Mouse (Mus musculus) heart, embryonic 13.5 days (tissue): Measurements from ENCODE around the gene Rpl13a. TPM values are rescaled to one million over a fixed set of nuclear protein-coding genes. Genes with fewer than 3 reads are reported as not detected.
"Not testable (repeated sequence)": the region's sequence is repeated elsewhere in the genome, so short reads cannot be mapped to it uniquely, and the experiment has no call there.

ENCODE experiments used
- ATAC-seq: fragments of 200-750 bp; cut with Nextera tagmentation; 2 replicates; pipeline ENCODE4 v1.8.0; 2017; ENCODE audit warnings: moderate TSS enrichment; ENCODE audit not compliant: insufficient number of reproducible peaks, low FRiP score, low TSS enrichment; ENCODE audit errors: extremely low read depth
- H3K27ac ChIP-seq: fragments of 300-500 bp; sonication (generic); replicated peaks from 2 replicates; pipeline ENCODE4 v1.5.1; 2015; ENCODE audit warnings: moderate library complexity, mild to moderate bottlenecking, inconsistent platforms
- H3K27me3 ChIP-seq: fragments of 300-500 bp; sonication (generic); replicated peaks from 2 replicates; pipeline ENCODE4 v1.6.1; 2015; ENCODE audit warnings: mild to moderate bottlenecking, inconsistent platforms
- H3K36me3 ChIP-seq: fragments of 300-500 bp; sonication (generic); 2 replicates; pipeline ENCODE4 v1.6.1; 2015; ENCODE audit warnings: mild to moderate bottlenecking, inconsistent platforms
- H3K4me1 ChIP-seq: fragments of 300-500 bp; sonication (generic); 2 replicates; pipeline ENCODE4 v1.6.1; 2015; ENCODE audit warnings: inconsistent platforms
- H3K4me2 ChIP-seq: fragments of 300-500 bp; sonication (generic); 2 replicates; pipeline ENCODE4 v1.6.1; 2015; ENCODE audit warnings: inconsistent platforms, mild to moderate bottlenecking, moderate library complexity
- H3K4me3 ChIP-seq: fragments of 300-500 bp; sonication (generic); 2 replicates; pipeline ENCODE4 v1.5.1; 2015; ENCODE audit warnings: moderate library complexity, mild to moderate bottlenecking, inconsistent platforms
- H3K9ac ChIP-seq: fragments of 300-500 bp; sonication (generic); 2 replicates; pipeline ENCODE4 v1.6.1; 2015; ENCODE audit warnings: inconsistent platforms, mild to moderate bottlenecking, moderate library complexity
- H3K9me3 ChIP-seq: fragments of 300-500 bp; sonication (generic); 2 replicates; pipeline ENCODE4 v1.6.1; 2016; ENCODE audit warnings: inconsistent platforms
- WGBS: fragments of 180-500 bp; shearing (Covaris S2); methylation state at CpG from one replicate; pipeline ENCODE4 v1.1.7; 2015; ENCODE audit warnings: mixed read lengths; 5-methylcytosine and 5-hydroxymethylcytosine counted together
- polyA plus RNA-seq: library from polyadenylated mRNA; unstranded; fragments of >200 nt; fragmentation: Nextera tagmentation; extraction: Ambion mirVana; gene quantifications from 2 replicates; pipeline ENCODE4 v1.2.1, GENCODE M21; 2015

Gene Rpl13a
- 688 and 785 TPM in 2 replicates for polyA plus RNA-seq

DNA sequence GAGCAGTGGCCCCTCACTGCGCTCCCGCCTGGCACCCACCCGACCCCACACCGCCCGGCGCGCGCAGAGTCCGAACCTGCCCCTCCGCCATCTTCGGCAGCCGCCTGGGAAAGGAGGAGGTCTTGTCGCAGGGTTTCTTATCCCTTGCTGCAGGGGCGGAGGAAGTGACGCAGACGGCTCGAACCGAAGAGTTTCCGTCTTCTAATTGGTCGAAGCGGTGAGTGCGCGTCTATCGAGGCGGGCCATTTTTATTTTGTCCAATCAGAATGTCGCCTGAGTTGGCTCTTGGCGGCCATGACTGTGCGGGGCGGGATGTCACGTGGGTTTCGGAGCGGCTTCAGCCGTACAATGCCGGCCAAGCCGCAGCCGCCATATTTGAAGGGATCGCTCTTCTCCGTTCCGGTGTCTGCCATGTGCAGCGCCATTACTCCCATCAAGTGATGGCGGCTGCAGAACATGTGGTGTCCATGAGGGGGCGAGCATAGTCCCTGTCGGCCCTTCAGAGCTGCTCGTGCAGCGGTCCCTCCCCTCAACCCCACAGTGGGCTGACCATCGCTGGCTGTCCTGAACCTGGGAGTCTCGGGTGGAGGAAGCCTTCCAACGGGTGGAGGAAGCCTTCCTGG is at the start of gene Rpl13a:
TSS of gene Rpl13a (minus strand) at position 138 of the 623 bp plus-strand sequence.
- peak; percentile 87 for ATAC-seq
- Histone ChIP-seq H3K4me2 (peak within 1 kb of the TSS; percentile 97), H3K27me3 (no peaks in the 10 kb centered on the region), H3K4me3 (peak within 1 kb of the TSS; percentile 98), H3K27ac (peak within 1 kb of the TSS; percentile 94), H3K36me3 (peaks cover 30% of the 10 kb centered on the region), H3K9ac (peak within 1 kb of the TSS; percentile 100), H3K4me1 (peaks cover 42% of the 10 kb centered on the region), H3K9me3 (no peaks in the 10 kb centered on the region)
- under 1% methylated on average over 48 of the region's 48 CpGs for WGBS

GRCm38 (mm10) chr7:45176356-45176755 is 47.8 kb upstream of the Rpl13a start:
- no peak overlapping the region for H3K27ac ChIP-seq
- peak overlapping the region; percentile 56 for H3K4me2 ChIP-seq
- WGBS, result 4% methylated on average over 31 of the region's 31 CpGs
- peak overlapping the region; percentile 34 for H3K4me3 ChIP-seq
- no peaks in the 10 kb centered on the region for H3K36me3 ChIP-seq
- peaks cover 21% of the 10 kb centered on the region for H3K4me1 ChIP-seq
- H3K9ac ChIP-seq, result peak overlapping the region; percentile 40; the same call in 1 of the 2 replicates
- peaks cover 11% of the 10 kb centered on the region; the same call in 1 of the 2 replicates for H3K9me3 ChIP-seq
- no peak for ATAC-seq
- H3K27me3 ChIP-seq, result peaks cover 97% of the 10 kb centered on the region

- Histone ChIP-seq H3K9ac (peak overlapping the region; percentile 40; the same call in 1 of the 2 replicates), H3K36me3 (no peaks in the 10 kb centered on the region), H3K9me3 (peaks cover 15% of the 10 kb centered on the region), H3K4me3 (peak overlapping the region; percentile 34), H3K4me2 (peak overlapping the region; percentile 56), H3K27ac (no peak overlapping the region), H3K4me1 (peaks cover 16% of the 10 kb centered on the region), H3K27me3 (peaks cover 97% of the 10 kb centered on the region)
- ATAC-seq, result no peak
- 2% methylated on average over 23 of the region's 23 CpGs for WGBS
Observed at GRCm38 (mm10) chr7:45175929-45176328, 47.4 kb upstream of the Rpl13a start.

GRCm38 (mm10) chr7:45175398-45175797 is 46.8 kb upstream of the Rpl13a start:
- Histone ChIP-seq H3K4me1 (peaks cover 11% of the 10 kb centered on the region), H3K27ac (no peak overlapping the region), H3K27me3 (peaks cover 95% of the 10 kb centered on the region), H3K4me3 (no peak overlapping the region), H3K9me3 (peaks cover 21% of the 10 kb centered on the region), H3K4me2 (no peak overlapping the region), H3K36me3 (no peaks in the 10 kb centered on the region), H3K9ac (no peak overlapping the region)
- no peak for ATAC-seq
- 5% methylated on average over 13 of the region's 13 CpGs for WGBS

DNA sequence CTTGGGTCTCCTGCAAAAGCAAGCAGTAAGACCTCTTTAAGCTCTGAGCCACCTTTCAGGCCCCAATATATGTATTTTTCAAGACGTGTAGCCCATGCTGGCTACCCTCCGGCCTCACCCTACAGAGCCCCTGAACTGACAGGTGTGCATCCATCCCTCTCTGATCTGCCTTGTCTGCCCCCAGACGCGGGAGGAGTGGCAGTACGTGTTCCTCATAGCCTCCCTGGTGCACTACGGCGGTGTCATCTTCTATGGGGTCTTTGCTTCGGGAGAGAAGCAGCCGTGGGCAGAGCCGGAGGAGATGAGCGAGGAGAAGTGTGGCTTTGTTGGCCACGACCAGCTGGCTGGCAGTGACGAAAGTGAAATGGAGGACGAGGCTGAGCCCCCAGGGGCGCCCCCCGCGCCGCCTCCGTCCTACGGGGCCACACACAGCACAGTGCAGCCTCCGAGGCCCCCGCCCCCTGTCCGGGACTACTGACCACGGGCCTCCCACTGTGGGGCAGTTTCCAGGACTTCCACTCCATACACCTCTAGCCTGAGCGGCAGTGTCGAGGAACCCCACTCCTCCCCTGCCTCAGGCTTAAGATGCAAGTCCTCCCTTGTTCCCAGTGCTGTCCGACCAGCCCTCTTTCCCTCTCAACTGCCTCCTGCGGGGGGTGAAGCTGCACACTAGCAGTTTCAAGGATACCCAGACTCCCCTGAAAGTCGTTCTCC is 46.2 kb upstream of the Rpl13a start:
- 0 out of 2 replicates have a peak overlapping the region, but pooled peaks have one; percentile 13 for H3K9ac ChIP-seq
- peak overlapping the region; percentile 13; the same call in 1 of the 2 replicates for H3K4me3 ChIP-seq
- peaks cover 11% of the 10 kb centered on the region for H3K4me1 ChIP-seq
- H3K27ac ChIP-seq, result no peak overlapping the region
- WGBS, result 3% methylated on average over 29 of the region's 29 CpGs
- peaks cover 95% of the 10 kb centered on the region for H3K27me3 ChIP-seq
- H3K9me3 ChIP-seq, result peaks cover 27% of the 10 kb centered on the region
- ATAC-seq, result no peak
- H3K4me2 ChIP-seq, result peak overlapping the region; percentile 33; the same call in 1 of the 2 replicates
- peaks cover 6% of the 10 kb centered on the region; the same call in 1 of the 2 replicates for H3K36me3 ChIP-seq

- not testable (repeated sequence) for H3K9ac ChIP-seq, ATAC-seq, H3K27ac ChIP-seq, H3K4me2 ChIP-seq, H3K4me3 ChIP-seq
- Histone ChIP-seq H3K36me3 (peaks cover 13% of the 10 kb centered on the region), H3K4me1 (peaks cover 11% of the 10 kb centered on the region), H3K9me3 (peaks cover 37% of the 10 kb centered on the region), H3K27me3 (peaks cover 95% of the 10 kb centered on the region)
- 46% methylated on average over 1 of the region's 1 CpGs for WGBS
Observed at GRCm38 (mm10) chr7:45173772-45174171, 45.2 kb upstream of the Rpl13a start.

GRCm38 (mm10) chr7:45172974-45173373 is 44.4 kb upstream of the Rpl13a start:
- Histone ChIP-seq H3K27me3 (peaks cover 95% of the 10 kb centered on the region), H3K4me1 (peaks cover 11% of the 10 kb centered on the region), H3K9me3 (peaks cover 39% of the 10 kb centered on the region), H3K4me2 (no peak overlapping the region), H3K36me3 (peaks cover 13% of the 10 kb centered on the region), H3K4me3 (no peak overlapping the region), H3K27ac (no peak overlapping the region), H3K9ac (no peak overlapping the region)
- ATAC-seq, result no peak
- WGBS, result 51% methylated on average over 7 of the region's 7 CpGs

DNA sequence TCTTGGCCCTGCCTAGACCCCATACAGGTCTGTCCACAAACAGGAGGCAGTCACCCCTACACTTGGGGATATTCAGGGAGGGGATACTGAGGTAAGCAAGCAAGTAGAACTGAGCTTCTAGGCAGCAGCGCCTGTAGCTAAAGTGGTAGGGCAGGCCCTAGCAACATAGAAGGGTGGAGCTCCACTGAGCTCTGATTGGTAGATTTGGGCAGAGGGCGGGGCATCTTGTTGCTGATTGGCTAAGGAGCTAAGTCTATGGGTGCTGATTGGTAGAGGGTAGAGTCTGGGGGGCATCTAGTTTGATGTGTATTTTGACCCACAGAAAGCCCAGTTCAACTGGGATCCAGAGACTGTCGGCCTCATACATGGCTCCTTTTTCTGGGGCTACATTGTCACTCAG is 40.9 kb upstream of the Rpl13a start:
- H3K4me3 ChIP-seq, result no peak overlapping the region
- WGBS, result 81% methylated on average over 3 of the region's 3 CpGs
- H3K4me2 ChIP-seq, result no peak overlapping the region
- peaks cover 95% of the 10 kb centered on the region for H3K27me3 ChIP-seq
- peaks cover 9% of the 10 kb centered on the region for H3K4me1 ChIP-seq
- H3K36me3 ChIP-seq, result peaks cover 13% of the 10 kb centered on the region
- H3K9ac ChIP-seq, result no peak overlapping the region
- ATAC-seq, result no peak
- peaks cover 39% of the 10 kb centered on the region for H3K9me3 ChIP-seq
- H3K27ac ChIP-seq, result no peak overlapping the region

GRCm38 (mm10) chr7:45168656-45169055 is 40.1 kb upstream of the Rpl13a start:
- ATAC-seq, result no peak
- WGBS, result 6% methylated on average over 24 of the region's 24 CpGs
- H3K27me3 ChIP-seq, result peaks cover 95% of the 10 kb centered on the region
- H3K4me3 ChIP-seq, result no peak overlapping the region
- H3K4me1 ChIP-seq, result peaks cover 16% of the 10 kb centered on the region
- H3K4me2 ChIP-seq, result no peak overlapping the region
- no peak overlapping the region for H3K27ac ChIP-seq
- H3K36me3 ChIP-seq, result peaks cover 13% of the 10 kb centered on the region
- peaks cover 39% of the 10 kb centered on the region for H3K9me3 ChIP-seq
- no peak overlapping the region for H3K9ac ChIP-seq

- peaks cover 13% of the 10 kb centered on the region for H3K36me3 ChIP-seq
- no peak for ATAC-seq
- H3K27ac ChIP-seq, result no peak overlapping the region
- H3K9ac ChIP-seq, result no peak overlapping the region
- no peak overlapping the region; the same call in 1 of the 2 replicates for H3K4me3 ChIP-seq
- no peak overlapping the region for H3K4me2 ChIP-seq
- H3K4me1 ChIP-seq, result peaks cover 16% of the 10 kb centered on the region
- peaks cover 97% of the 10 kb centered on the region for H3K27me3 ChIP-seq
- 4% methylated on average over 19 of the region's 19 CpGs for WGBS
- peaks cover 39% of the 10 kb centered on the region for H3K9me3 ChIP-seq
Observed at GRCm38 (mm10) chr7:45167761-45168445, 39.3 kb upstream of the Rpl13a start.

- H3K27me3 ChIP-seq, result peaks cover 95% of the 10 kb centered on the region
- WGBS, result 16% methylated on average over 10 of the region's 10 CpGs
- H3K27ac ChIP-seq, result no peak overlapping the region
- H3K9me3 ChIP-seq, result peaks cover 33% of the 10 kb centered on the region
- peaks cover 13% of the 10 kb centered on the region for H3K36me3 ChIP-seq
- H3K9ac ChIP-seq, result no peak overlapping the region
- ATAC-seq, result no peak
- H3K4me3 ChIP-seq, result no peak overlapping the region
- peaks cover 24% of the 10 kb centered on the region for H3K4me1 ChIP-seq
- H3K4me2 ChIP-seq, result no peak overlapping the region
Observed at GRCm38 (mm10) chr7:45166950-45167401, 38.4 kb upstream of the Rpl13a start.
